Mouse (Mus musculus) retina, postnatal 7 days (tissue): ENCODE data around the gene Adamtsl4.
"Not testable (repeated sequence)": the region's sequence is repeated elsewhere in the genome, so short reads cannot be mapped to it uniquely, and the experiment has no call there.

Experiments used
- DNase-seq: peaks from one replicate; pipeline ENCODE4 v3.0.0-alpha.2; 2012; ENCODE audit warnings: low read depth, low spot score

The Adamtsl4 gene

DNA sequence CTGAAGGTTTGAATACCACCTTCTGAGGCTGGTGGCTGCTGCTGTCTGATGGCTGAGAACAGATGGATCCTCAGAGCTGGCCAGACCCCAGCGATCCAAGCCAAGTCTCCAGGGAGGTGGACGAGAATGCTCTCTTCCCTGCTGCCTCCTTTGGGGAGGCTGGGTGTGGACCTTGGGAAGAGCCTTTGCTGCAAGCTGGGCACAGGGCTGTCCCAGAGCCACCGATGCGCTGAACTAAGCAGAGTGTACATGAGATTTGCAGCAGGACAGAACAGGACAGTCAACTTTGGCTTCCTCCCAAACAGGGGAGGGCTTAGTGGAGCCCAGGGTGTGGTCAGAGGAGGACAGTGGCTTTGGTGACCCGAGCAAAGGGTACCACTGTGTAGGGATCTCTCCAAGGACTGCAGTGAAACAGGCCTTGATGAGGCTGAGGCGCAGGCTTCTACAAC lies 12.5 kb upstream of the Adamtsl4 start:
- DNase-seq = no peak

DNA sequence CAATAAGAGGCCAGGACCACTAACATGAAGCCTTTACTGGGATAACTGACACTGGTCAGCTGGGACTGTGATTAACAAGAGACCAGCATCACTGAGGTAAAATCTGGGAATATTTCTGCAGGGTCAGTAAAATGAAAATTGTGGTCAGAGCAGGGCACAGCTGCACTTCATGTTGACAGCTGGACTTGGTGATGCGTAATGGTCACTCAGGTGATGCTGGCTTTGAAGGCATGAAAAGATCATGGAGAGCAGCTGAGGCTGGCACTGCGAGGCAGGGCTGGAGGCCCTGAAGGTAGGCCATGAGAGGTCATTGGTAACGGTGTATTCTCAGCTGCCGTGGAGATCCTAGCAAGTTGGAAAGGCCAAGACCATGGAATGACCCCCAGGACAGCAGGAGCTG lies 10.6 kb upstream of the Adamtsl4 start:
- DNase-seq = no peak

DNA sequence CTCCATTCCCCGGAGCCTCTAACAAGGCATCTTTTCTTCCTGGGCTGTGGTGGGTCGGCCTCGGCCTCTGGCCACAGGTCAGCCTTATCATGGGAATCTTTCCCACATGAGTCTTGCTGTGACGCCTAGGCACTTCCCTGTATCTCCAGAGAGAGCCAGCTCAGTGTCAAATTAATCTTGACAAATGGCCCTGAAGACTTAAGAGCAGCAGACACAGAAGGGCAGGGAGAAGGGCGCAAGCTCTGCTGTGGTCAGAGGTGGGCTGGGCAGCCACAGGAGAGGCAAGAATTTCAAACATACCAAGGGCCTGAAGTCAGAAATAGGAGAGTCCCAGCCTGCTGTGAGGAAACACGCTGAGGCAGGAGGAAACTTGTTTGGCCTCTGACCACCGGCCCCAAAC lies 8.6 kb upstream of the Adamtsl4 start:
- DNase-seq = no peak

DNA sequence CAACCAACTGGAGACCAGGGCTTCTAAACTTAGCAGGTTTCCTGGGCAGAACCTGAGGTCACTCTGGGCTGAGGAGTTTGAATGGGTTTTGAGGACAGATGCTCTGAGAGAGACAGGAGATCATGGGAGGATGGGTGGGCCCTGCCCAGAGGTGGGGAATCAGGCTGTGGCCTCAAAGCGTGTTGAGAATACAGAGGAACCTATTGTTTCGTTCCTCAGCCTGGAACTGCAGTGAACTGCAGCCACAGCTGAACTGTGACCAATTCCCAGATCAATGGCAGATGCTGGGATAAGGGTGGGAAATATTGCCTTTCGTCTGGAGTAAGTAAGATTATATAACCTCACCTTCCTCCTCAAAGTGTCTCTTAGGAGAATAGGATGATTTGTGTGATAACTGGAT lies 8.1 kb upstream of the Adamtsl4 start:
- DNase-seq = no peak

DNA sequence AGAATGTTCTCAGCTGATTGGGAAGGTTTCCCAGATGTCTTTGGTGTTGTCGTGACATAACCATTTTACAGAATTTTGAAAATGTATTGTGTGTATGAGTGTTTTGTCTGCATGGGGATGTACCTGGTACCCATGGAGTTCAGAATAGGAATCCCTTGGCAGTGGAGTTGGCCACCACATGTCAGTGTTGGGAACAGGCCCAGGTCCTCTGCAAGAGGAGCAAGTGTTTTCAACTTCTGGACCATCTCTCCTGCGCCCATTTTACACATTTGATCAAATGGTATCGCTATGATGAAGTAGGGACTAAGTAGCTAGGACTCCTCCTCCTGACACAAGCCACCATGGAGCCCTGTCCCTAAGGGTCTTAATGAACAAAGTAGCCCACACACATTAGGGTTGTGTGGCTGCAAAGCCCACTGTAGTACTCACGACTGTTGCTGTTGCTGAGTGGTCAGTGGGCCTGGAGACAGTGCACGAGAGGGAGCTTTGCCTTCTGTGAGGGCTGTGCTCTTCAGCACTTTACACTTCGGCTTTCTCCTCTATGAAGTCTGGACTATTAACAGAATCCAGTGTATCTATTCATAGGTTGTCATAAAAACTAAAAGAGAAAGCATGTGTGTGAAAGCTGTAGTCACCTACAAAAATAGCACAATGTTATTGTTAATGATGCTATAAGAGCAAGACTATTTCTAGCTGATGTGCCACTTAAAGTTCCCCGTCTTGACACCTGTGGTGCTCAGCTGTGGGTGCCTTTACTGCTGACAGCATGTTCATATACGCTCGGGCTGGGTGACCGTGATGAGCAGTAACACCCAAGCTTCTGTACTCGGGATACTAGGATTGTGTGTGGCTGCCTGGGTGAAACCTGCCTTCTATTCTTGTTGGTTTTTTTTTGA lies 7.3 kb upstream of the Adamtsl4 start:
- DNase-seq = no peak

DNA sequence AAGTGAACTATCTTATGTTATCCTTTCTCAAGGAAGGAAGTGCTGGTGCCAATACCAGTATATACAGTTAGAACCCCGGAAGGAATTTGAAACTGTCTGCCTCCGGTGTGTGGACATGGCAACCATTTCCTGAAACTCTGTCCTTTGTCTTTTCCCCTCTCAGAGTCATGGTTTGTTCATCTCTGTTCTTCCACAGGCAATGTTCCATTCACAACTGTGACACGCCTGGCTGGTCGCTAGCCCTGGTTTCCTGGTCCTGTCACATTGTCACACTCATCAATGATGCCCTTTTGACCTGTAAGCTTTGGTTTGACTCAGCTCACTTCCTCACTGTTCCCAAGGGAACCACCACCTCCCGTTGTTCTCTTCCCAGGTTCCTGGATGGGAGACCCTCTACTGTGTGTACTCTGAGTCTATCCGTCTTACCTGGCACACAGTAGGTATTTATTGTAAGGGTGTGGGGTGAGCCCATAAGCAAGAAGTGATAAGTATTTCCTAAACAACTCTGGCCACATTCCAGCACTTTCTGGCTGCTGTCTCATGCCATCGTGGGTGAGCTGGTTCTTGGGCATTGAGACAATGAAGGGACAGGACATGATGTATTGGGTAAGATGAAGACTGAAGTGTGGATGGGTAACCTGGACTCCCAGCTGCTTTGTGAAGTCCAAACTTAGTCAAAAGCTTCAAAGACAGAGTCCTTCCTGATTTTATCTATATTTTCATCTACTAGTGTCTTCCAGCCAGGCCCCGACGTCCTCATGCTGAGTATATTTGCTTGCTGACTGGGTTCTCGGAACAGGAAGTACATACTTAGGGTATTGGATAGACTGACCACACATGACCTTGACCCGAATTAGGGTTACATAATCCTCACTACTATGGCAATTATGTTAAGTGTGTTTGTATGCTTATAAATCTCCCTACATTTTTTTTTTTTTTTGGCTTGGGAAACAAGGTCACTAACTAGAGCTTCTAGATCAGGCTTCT lies 6.4 kb upstream of the Adamtsl4 start:
- no peak for DNase-seq

DNA sequence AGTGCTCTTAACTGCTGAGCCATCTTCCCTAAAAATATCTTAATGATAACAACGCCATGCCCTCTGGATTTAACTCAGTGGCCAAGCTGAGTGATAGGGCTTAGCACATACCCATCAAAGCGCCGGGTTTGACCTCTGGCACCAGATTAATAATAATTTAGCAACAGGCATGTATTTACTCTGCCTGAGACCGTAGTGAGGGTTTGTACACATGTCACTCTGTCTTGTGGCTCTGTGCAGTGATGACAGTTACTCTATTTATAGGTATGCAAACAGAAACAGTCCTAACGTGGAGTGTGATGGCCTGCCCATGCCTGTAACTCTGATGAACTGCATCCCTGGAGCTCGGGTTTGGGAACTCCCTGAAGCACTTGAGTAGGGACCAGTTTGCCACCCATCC lies 5.0 kb upstream of the Adamtsl4 start:
- no peak for DNase-seq

DNA sequence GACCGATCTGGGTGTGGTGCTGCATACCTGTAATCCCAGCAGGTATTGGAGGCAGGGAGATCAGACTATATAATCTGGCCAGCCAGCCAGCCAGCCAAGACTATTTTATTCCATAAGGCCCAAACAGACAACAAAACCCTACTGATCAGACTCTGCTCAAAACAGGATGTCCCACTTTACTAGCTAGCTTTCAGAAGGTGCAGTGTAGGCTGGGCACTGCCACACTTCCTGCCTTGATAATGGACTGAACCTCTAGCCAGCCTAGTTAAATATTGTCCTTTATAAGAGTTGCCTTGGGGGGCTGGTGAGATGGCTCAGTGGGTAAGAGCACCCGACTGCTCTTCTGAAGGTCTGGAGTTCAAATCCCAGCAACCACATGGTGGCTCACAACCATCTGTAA lies 2.8 kb upstream of the Adamtsl4 start:
- not testable (repeated sequence) for DNase-seq

DNA sequence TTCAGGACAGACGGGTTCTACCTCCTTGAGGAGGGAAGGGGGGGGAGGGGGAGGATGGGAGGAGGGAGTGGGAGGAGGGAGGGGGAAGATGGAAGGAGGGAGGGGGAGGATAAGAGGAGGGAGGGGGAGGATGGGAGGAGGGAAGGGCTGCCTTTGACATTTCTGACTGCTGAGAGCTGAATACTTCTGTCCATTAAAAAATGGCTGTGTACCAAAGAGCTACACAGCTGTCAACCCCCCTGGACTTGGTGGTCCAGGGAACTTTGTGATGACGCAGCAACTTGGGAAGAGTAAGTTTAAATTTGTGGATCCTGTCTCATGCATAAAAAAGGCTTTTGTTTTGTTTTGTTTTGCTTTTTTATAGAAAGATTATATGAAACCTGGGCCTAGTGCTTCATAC lies 2.2 kb upstream of the Adamtsl4 start:
- no peak for DNase-seq

DNA sequence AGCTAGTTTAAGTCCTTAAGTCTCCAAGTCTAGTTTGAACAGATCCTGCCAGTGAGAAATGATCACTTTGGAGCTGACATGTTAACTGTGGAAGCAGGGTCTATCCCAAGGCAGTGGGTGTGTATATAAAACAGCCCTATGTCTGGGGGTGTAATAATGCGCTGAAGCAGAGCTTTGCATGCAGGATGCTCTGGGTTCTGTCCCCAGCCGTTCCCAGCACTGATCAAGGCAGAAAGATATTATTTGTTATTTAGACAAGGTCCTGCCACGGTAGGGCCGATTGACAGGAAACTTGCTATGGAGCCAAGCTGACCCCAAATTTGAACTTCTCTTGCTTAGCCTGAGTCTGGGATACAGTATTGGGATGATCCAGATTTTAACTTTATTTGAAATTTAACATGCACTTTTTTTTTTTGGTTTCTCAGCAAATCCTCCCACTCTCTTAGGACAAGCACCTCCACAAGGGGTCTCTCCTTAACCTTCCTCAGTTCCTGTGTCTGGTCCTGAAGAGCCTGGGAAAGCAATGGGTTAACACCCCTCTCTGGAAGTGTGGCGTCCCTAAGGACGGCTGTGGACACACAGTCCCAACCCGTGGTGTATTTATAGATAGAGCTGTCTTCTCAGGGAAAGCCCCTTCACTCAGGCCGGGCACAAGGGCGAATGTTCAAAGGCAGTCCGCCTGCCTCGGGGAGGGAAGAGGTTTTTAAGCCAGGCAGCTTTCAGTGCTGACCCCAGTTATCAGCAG lies 1.6 kb upstream of the Adamtsl4 start:
- no peak for DNase-seq

DNA sequence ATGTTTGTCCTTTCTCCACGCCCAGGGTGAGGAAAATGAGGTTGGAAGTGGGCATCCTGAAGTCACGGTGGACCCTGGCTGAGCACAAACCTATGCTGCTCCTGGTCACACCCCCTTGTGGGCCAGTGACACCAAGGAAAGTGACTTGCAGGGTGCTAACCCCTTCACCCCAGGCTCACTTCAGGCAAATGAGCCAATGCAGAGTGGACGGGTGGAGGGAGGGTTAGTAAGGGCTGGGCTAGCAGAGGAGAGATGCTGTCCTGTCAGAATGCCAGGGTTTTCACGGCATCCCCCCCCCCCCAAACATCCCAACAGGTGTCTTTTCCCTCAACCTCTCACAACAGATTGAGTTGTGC lies 571 bp downstream of the Adamtsl4 start:
- DNase-seq = no peak

DNA sequence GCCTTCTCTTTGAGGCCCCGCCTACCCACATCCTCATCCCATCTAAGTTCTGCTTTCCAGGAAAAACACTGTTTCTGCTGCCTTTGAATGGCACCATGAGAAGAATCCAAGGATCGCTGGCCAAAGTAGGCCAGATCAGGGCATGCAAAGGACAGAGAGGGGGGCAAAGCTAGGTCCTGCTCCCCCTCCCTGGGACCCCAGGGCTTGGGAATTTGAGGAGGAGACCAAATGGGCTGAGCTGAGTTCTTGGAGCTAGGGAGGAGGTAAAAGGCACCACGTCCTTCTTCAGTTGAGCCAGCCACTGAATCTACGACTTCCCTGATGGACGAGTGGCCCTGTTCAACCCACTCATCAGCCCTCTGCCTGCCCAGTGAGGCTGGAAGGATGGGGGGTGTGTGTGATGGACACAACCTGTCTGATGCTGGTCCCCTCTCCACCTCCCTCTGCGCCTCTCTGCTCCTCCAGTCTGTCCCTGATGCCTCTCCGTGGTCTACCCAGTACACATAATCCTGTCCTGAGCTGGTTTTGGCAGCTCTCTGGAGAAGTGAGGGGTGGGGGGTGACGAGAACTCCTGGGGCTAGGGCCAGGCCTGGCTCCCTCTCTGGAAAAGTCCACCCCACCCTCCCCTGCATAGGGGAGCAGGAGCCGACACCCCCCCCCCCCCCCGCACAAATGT lies 1.1 kb downstream of the Adamtsl4 start:
- DNase-seq = no peak

DNA sequence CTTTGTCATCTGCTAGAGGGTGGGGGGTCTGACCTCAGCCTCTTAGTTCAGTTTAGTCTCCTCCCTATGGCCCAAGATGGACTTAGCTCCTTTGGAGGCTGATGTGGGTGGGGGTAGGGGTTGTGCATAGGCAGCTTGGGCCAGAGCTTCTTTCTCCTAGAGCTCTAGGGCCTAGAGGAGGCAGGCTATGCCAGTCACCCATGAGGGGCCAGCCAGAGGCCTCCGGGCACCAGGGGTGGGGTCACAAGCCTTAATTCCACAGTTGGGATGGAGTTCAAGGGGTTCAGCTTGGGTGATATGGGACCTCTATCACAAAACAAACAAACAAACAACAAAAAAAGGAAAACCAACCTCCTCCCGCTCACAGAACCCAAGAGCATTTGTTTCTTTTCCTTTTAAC lies 2.0 kb downstream of the Adamtsl4 start:
- DNase-seq = no peak

DNA sequence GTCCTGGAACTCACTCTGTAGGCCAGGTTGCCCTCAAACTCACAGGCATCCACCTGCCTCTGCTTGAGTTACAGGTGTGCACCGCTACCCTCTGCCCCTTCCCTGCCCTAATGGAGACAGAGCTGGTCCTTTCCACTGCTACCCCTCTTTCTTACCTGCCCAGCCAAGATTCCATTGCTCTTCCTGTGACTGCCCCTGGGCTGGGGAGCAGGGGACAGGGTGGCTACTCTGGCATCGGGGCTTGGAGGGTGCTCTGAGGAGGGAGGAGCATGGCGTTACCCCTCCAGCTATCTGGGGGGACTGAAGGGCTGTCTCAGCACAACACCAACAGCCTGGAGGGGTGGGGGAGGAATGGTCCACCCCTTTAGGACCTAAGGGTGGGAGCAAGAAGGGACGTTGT lies 2.4 kb downstream of the Adamtsl4 start:
- no peak for DNase-seq

DNA sequence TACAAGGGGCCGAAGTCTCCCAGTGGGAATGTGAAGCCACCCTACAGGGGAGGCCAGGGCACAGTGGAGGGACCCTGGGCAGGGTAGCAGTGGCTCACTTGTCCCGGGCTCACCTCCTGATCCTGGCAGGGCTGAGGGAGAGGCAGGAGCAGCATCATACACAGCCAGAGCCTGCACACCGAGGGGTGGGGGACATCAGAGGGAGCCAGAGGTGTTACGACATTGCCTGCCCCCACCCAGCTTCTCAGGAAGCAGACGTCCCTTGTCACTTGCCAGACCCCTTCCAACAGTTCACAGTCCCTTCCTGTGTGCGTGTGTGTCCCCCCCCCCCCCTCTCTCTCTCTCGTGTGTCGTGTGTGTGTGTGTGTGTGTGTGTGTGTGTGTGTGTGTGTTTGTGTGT lies 2.9 kb downstream of the Adamtsl4 start:
- no peak for DNase-seq

DNA sequence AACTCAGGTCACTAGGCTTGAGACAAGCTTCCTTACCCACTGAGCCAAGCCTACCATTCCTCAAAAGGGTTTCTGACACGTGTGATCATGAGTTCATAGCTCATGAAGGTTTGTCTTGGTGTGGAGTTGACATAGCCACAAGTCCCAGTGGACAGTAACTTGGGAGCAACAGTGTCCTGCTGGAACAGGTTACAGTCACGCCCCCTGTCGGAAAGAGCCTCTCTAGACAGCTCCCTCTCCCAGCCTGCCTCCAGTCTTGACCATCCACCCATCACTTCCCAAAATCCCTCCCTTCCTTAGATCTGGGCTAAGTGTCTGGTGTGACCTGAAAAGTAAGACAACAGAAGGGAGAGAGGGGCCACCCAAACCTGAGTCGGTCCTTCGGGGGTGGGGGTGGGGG lies 4.8 kb downstream of the Adamtsl4 start:
- no peak for DNase-seq

DNA sequence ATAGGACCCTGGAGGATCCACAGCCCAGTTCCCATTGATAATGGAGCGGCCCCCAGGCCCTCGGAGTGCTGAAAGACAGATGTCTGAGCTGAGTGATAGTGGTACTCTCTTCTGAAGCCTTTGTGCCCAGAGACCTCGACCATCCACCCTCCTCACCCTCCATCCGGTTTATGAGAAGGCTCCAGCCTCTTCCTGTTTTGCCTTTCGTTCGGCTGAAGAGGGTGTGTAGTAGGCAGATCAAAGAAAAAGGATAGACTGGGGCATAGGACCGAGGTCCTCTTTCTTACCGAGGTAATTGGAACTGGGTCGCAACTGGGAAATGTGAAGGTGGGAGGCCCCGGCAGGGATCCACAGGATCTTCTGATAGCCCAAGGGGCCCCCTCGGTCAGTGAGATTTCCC lies 6.4 kb downstream of the Adamtsl4 start:
- DNase-seq = no peak

DNA sequence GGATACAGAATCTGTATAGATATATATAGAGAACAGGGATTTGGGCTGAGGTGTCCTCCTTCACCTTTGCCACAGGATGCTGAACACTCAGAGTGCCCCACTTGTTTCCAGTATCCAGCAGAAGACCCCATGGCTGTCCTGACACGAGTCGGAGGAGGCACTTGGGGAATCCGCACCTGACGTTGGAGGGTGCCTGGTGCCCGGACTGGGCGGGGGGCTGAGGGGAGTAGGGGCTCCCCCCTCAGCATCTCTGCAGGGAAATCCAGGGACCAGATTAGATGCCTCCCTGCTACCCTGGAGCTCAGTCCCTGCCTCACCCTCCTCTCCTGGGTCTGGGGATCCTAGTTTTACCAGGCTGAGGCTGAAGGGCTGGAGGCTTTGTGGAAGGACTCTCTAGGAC lies 7.0 kb downstream of the Adamtsl4 start:
- DNase-seq = no peak

DNA sequence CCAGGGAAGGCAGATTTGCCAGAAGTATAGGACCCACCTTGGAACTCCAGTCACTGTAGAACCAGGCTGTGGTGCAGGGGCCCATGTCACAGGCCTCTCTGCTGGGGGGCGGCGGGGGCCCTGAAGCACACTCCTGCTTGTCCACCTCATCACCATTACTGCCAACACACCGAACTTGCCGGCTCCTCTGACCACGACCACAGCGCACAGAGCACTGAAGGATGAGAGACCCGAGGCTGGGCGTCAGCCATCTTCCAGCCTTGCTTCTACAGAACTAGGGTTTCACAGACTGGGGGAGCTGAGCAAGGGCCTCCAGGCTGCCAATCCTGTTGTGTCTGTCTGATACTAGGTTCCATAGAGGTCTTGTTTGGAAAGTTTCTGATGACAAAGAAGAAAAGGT lies 8.2 kb downstream of the Adamtsl4 start:
- DNase-seq = no peak

DNA sequence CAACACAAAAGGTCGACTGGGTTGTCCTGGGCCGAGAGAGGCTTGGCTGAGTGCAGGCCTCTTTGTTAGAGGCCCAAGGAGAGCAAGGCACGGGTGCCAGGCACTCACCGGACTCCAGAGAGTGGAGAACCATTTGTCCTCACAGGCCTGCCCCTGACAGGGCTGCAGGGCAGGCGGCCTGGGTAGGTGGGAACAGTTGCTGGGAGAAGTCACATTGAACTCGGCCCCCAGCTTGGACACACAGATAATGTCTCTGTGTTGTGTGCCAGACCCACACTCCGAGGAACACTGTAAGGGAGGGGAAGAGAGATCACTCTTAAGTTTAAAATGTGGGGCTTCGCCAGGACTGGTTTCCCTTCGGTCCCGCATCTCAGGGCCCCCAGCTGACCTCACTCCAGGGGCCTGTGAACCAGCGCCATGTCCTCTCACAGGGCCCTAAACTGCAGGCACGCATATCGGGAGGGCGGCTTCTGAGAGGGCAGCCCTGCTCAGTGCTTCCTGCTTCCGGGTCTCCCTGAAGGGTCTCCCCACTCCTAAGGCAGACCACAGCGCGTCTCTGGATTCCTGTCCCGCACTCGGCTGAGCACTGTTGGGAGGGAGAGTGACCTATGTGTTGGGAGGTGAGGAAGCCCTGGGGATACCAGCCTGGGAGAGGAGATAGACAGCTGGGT lies 10.2 kb downstream of the Adamtsl4 start:
- DNase-seq = no peak
